Mouse (Mus musculus) bone marrow, adult 2 months (tissue): ENCODE results near the gene Pibf1.

Experiments
- CTCF ChIP-seq: fragments of 200-500 bp; IDR thresholded peaks from 2 replicates; pipeline ENCODE4 v1.5.1; 2011; ENCODE audit warnings: low read length, control low read depth; ENCODE audit not compliant: control insufficient read depth, insufficient read depth
- POLR2A ChIP-seq: fragments of 200-500 bp; IDR thresholded peaks from 2 replicates; pipeline ENCODE4 v1.6.1; 2011; ENCODE audit warnings: low read depth, mild to moderate bottlenecking, control low read depth, low read length, borderline replicate concordance; ENCODE audit not compliant: control insufficient read depth

GRCm38 (mm10) chr14:99280399-99280798 is 181.2 kb downstream of the Pibf1 start:
- TF ChIP-seq CTCF (no peak), POLR2A (no peak)
